23 mouse cellular contexts compared by ENCODE assay signal in genomic region chr17:67974679-67975078, GRCm38 (mm10). TPM values are rescaled to one million over a fixed set of nuclear protein-coding genes. Genes with fewer than 3 reads are reported as not detected.
A peak's percentile ranks its signal among the peaks of the same experiment; 100 is the strongest.
DNase-seq lines count a peak whose midpoint lies in the region; ATAC-seq and TF ChIP-seq lines count a peak whose summit lies in the region.
"Had no signal": no experiment of that assay in that cellular context is flagged by ENCODE, and none has a peak within 500 bp of the region (broad histone marks: within the 10 kb centered on the region; RNA-seq: fewer than 3 reads in every experiment).

No protein-coding gene starts in this region.

- WGBS in stomach, embryonic 14.5 days, result 48% methylated on average over 2 of the region's 2 CpGs
- 40% methylated on average over 2 of the region's 2 CpGs for WGBS in stomach, postnatal 0 days

- no peak for TF ChIP-seq CTCF in stomach, postnatal 0 days (IDR thresholded peaks at IDR 0.05; ENCODE audit: low read depth)

- intact Hi-C loops in heart, postnatal 36 days (cut with DNase I), result no loop called here

- H3K27ac ChIP-seq in stomach, embryonic 14.5 days (ENCODE audit: low read length), result peak overlapping the region; percentile 4; the same call in 1 of the 2 replicates
- no peak overlapping the region; the same call in 1 of the 2 replicates for H3K27ac ChIP-seq in stomach, postnatal 0 days (replicated peaks)
- H3K27ac ChIP-seq: intestine, embryonic 15.5 days; midbrain, embryonic 13.5 days had no signal

- H3K4me3 ChIP-seq in stomach, embryonic 14.5 days (ENCODE audit: low read depth, low read length), result no peak overlapping the region
- H3K4me3 ChIP-seq in stomach, postnatal 0 days (ENCODE audit: low read depth, low read length), result no peak overlapping the region
- H3K4me3 ChIP-seq: embryonic facial prominence, embryonic 13.5 days; intestine, embryonic 15.5 days; megakaryocyte, embryonic 14.5 days; midbrain, embryonic 13.5 days had no signal

- H3K4me1 ChIP-seq in stomach, embryonic 14.5 days (ENCODE audit: control insufficient read depth, insufficient read depth, low read length), result peaks cover 26% of the 10 kb centered on the region
- H3K4me1 ChIP-seq in stomach, postnatal 0 days (replicated peaks; ENCODE audit: control insufficient read depth, insufficient read depth), result no peaks in the 10 kb centered on the region; the same call in 1 of the 2 replicates
- H3K4me1 ChIP-seq: megakaryocyte, embryonic 14.5 days had no signal

- no peak for ATAC-seq in stomach, embryonic 14.5 days (ENCODE audit: insufficient number of reproducible peaks, insufficient read depth, low FRiP score, low read depth)
- no peak for ATAC-seq in stomach, postnatal 0 days (ENCODE audit: low FRiP score, low TSS enrichment)
- peak; percentile 71 for ATAC-seq in megakaryocyte, adult 5-6 weeks (ENCODE audit: poor library complexity, severe bottlenecking)
- ATAC-seq in monocyte, adult 5-6 weeks (replicated peaks; ENCODE audit: insufficient number of reproducible peaks, low FRiP score, low TSS enrichment, poor library complexity, severe bottlenecking), result no peak
- ATAC-seq: forebrain, embryonic 14.5 days; hindbrain, embryonic 16.5 days; intestine, embryonic 15.5 days; midbrain, embryonic 13.5 days had no signal

- H3K9ac ChIP-seq in stomach, embryonic 14.5 days (replicated peaks; ENCODE audit: low read depth, low read length), result no peak overlapping the region
- no peak overlapping the region for H3K9ac ChIP-seq in stomach, postnatal 0 days (ENCODE audit: low read length)
- H3K9ac ChIP-seq: embryonic facial prominence, embryonic 13.5 days; intestine, embryonic 15.5 days; midbrain, embryonic 13.5 days had no signal

- H3K9me3 ChIP-seq in stomach, embryonic 14.5 days (ENCODE audit: control insufficient read depth, low read depth, low read length), result no peaks in the 10 kb centered on the region
- no peaks in the 10 kb centered on the region for H3K9me3 ChIP-seq in stomach, postnatal 0 days (ENCODE audit: control insufficient read depth, low read length)
- H3K9me3 ChIP-seq: embryonic facial prominence, embryonic 13.5 days; intestine, embryonic 15.5 days; midbrain, embryonic 13.5 days had no signal

- TF ChIP-seq EP300 in stomach, postnatal 0 days (optimal IDR thresholded peaks at IDR 0.05), result no peak

- no peak overlapping the region for H3K4me2 ChIP-seq in stomach, embryonic 14.5 days (replicated peaks; ENCODE audit: low read depth, low read length)
- no peak overlapping the region for H3K4me2 ChIP-seq in stomach, postnatal 0 days (replicated peaks; ENCODE audit: low read depth)
- H3K4me2 ChIP-seq: embryonic facial prominence, embryonic 13.5 days; intestine, embryonic 15.5 days; liver, embryonic 11.5 days; midbrain, embryonic 13.5 days had no signal

- H3K27me3 ChIP-seq in stomach, embryonic 14.5 days (ENCODE audit: control insufficient read depth, insufficient read depth, low read length), result no peaks in the 10 kb centered on the region
- H3K27me3 ChIP-seq in stomach, postnatal 0 days (ENCODE audit: control insufficient read depth, insufficient read depth, low read length), result no peaks in the 10 kb centered on the region
- H3K27me3 ChIP-seq: embryonic facial prominence, embryonic 13.5 days; intestine, embryonic 15.5 days; megakaryocyte, embryonic 14.5 days; midbrain, embryonic 13.5 days had no signal

- H3K36me3 ChIP-seq in stomach, embryonic 14.5 days (ENCODE audit: control insufficient read depth, insufficient read depth, low read length), result no peaks in the 10 kb centered on the region
- H3K36me3 ChIP-seq in stomach, postnatal 0 days (ENCODE audit: control insufficient read depth, insufficient read depth, low read length), result no peaks in the 10 kb centered on the region
- H3K36me3 ChIP-seq: embryonic facial prominence, embryonic 13.5 days; intestine, embryonic 15.5 days; midbrain, embryonic 13.5 days had no signal

- DNase-seq in heart, adult 11 months, result peak; percentile 31
- DNase-seq in heart, postnatal 36 days, result no peak
- DNase-seq in stomach, postnatal 0 days (ENCODE audit: low spot score), result no peak
- DNase-seq in left cerebral cortex, adult 11 months (ENCODE audit: low spot score), result no peak
- DNase-seq in urinary bladder, adult 18-20 months (ENCODE audit: low spot score in 2 of 2), result no peak
- DNase-seq: adrenal gland, postnatal 14 days; cerebellum, adult 2 months; cerebellum, postnatal 25 days; kidney, adult 8-10 months; kidney, postnatal 10 days; left cerebral cortex, postnatal 4 days; lung, adult 18-20 months; right cerebral cortex, adult 18-20 months had no signal

RNA-seq across cellular contexts. Expression of gene Arhgap28, which starts 29.2 kb away (rescaled TPM):
- 1 to 10 TPM; 2.0 to 3.7 TPM for total RNA-seq in heart, postnatal 36 days (2021)
- polyA plus RNA-seq in stomach, embryonic 14.5 days (2014; fragmentation: Nextera tagmentation; extraction: Ambion mirVana), result 43.3 and 45.3 TPM in 2 replicates
- 5.7 and 5.8 TPM in 2 replicates for polyA plus RNA-seq in stomach, postnatal 0 days (2015; fragmentation: Nextera tagmentation; extraction: Ambion mirVana)
- 0.54 and 0.84 TPM in 2 replicates for total RNA-seq in megakaryocyte, adult 5-6 weeks (2015)
- 0.29 and 0.37 TPM in 2 replicates for total RNA-seq in megakaryocyte, adult 5-6 weeks (2017)
- total RNA-seq in monocyte, adult 5-6 weeks (2017), result 1.3 TPM in 2 of 3 replicates, not detected in the other
